Mouse (Mus musculus) embryonic facial prominence, embryonic 12.5 days (tissue): ENCODE measurements around the gene Car2. TPM values are rescaled to one million over a fixed set of nuclear protein-coding genes. Genes with fewer than 3 reads are reported as not detected.

Experiments used
- ATAC-seq: fragments of 200-750 bp; cut with Nextera tagmentation; 2 replicates; pipeline ENCODE4 v1.8.0; 2017; ENCODE audit not compliant: insufficient number of reproducible peaks, insufficient read depth, low FRiP score, low TSS enrichment
- H3K27ac ChIP-seq: fragments of 300-500 bp; sonication (generic); 2 replicates; pipeline ENCODE4 v1.5.1; 2016; ENCODE audit warnings: mild to moderate bottlenecking
- H3K27me3 ChIP-seq: fragments of 300-500 bp; sonication (generic); 2 replicates; pipeline ENCODE4 v1.6.1; 2016; ENCODE audit warnings: mild to moderate bottlenecking, moderate library complexity
- H3K36me3 ChIP-seq: fragments of 300-500 bp; sonication (generic); 2 replicates; pipeline ENCODE4 v1.6.1; 2016; ENCODE audit warnings: mild to moderate bottlenecking
- H3K4me1 ChIP-seq: fragments of 300-500 bp; sonication (generic); 2 replicates; pipeline ENCODE4 v1.6.1; 2016
- H3K4me2 ChIP-seq: fragments of 300-500 bp; sonication (generic); replicated peaks from 2 replicates; pipeline ENCODE4 v1.6.1; 2016; ENCODE audit warnings: mild to moderate bottlenecking, moderate library complexity
- H3K4me3 ChIP-seq: fragments of 300-500 bp; sonication (generic); 2 replicates; pipeline ENCODE4 v1.5.1; 2016; ENCODE audit warnings: mild to moderate bottlenecking
- H3K9ac ChIP-seq: fragments of 300-500 bp; sonication (generic); 2 replicates; pipeline ENCODE4 v1.6.1; 2016; ENCODE audit warnings: mild to moderate bottlenecking, moderate library complexity
- H3K9me3 ChIP-seq: fragments of 300-500 bp; sonication (generic); 2 replicates; pipeline ENCODE4 v1.6.1; 2016; ENCODE audit warnings: mild to moderate bottlenecking, moderate library complexity
- WGBS: fragments of 180-500 bp; shearing (Covaris S2); methylation state at CpG from one replicate; pipeline ENCODE4 v1.1.7; 2016; 5-methylcytosine and 5-hydroxymethylcytosine counted together
- polyA plus RNA-seq: library from polyadenylated mRNA; unstranded; fragments of >200 nt; fragmentation: Nextera tagmentation; extraction: Ambion mirVana; gene quantifications from 2 replicates; pipeline ENCODE4 v1.2.1, GENCODE M21; 2016

The Car2 gene
- polyA plus RNA-seq, 1 experiment from 2014 or later: 51.5 TPM

- WGBS: 3% methylated on average over 18 of the region's 18 CpGs
- peak within 1 kb of the TSS; percentile 38 for H3K4me3 ChIP-seq
- peak; percentile 73; the same call in 1 of the 2 replicates for ATAC-seq
- H3K9ac ChIP-seq: peak within 1 kb of the TSS; percentile 45
- H3K36me3 ChIP-seq: no peaks in the 10 kb centered on the region
- H3K9me3 ChIP-seq: no peaks in the 10 kb centered on the region
- peak within 1 kb of the TSS; percentile 78 for H3K4me2 ChIP-seq
- H3K27me3 ChIP-seq: no peaks in the 10 kb centered on the region
- H3K4me1 ChIP-seq: peaks cover 3% of the 10 kb centered on the region; the same call in 1 of the 2 replicates
- no peak within 1 kb of the TSS for H3K27ac ChIP-seq
Observed at GRCm38 (mm10) chr3:14863022-14863711, 22.9 kb upstream of the Car2 start, which contains the start of gene Car3. TSS of gene Car3 (plus strand) at chr3:14863512.

- H3K4me1 ChIP-seq: peaks cover 3% of the 10 kb centered on the region; the same call in 1 of the 2 replicates
- no peaks in the 10 kb centered on the region for H3K9me3 ChIP-seq
- H3K27me3 ChIP-seq: no peaks in the 10 kb centered on the region
- no peak overlapping the region for H3K9ac ChIP-seq
- H3K4me3 ChIP-seq: no peak overlapping the region
- no peak overlapping the region for H3K4me2 ChIP-seq
- no peaks in the 10 kb centered on the region for H3K36me3 ChIP-seq
- WGBS: 91% methylated on average over 2 of the region's 2 CpGs
- no peak for ATAC-seq
- H3K27ac ChIP-seq: no peak overlapping the region
Observed at GRCm38 (mm10) chr3:14863922-14864321, 22.2 kb upstream of the Car2 start.

- no peak for ATAC-seq
- H3K4me3 ChIP-seq: no peak overlapping the region
- WGBS: 61% methylated on average over 2 of the region's 2 CpGs
Observed at GRCm38 (mm10) chr3:14865941-14866340, 20.1 kb upstream of the Car2 start.

GRCm38 (mm10) chr3:14869779-14870178 lies 16.3 kb upstream of the Car2 start:
- 22% methylated on average over 11 of the region's 11 CpGs for WGBS
- H3K4me2 ChIP-seq: 0 out of 2 replicates have a peak overlapping the region, but pooled peaks have one; percentile 2
- no peak overlapping the region for H3K27ac ChIP-seq
- no peaks in the 10 kb centered on the region for H3K27me3 ChIP-seq
- H3K4me3 ChIP-seq: no peak overlapping the region
- no peaks in the 10 kb centered on the region for H3K4me1 ChIP-seq
- H3K36me3 ChIP-seq: no peaks in the 10 kb centered on the region
- no peak overlapping the region for H3K9ac ChIP-seq
- 0 out of 2 replicates have a peak, but pooled peaks have one; percentile 50 for ATAC-seq
- no peaks in the 10 kb centered on the region for H3K9me3 ChIP-seq

More at GRCm38 (mm10) chr3:14865941-14866340, 20.1 kb upstream of the Car2 start:
- Histone ChIP-seq H3K4me2 (no peak overlapping the region), H3K36me3 (no peaks in the 10 kb centered on the region), H3K9me3 (no peaks in the 10 kb centered on the region), H3K4me1 (peaks cover 3% of the 10 kb centered on the region; the same call in 1 of the 2 replicates), H3K27ac (no peak overlapping the region), H3K9ac (no peak overlapping the region), H3K27me3 (no peaks in the 10 kb centered on the region)

- ATAC-seq: no peak
- no peaks in the 10 kb centered on the region for H3K36me3 ChIP-seq
- H3K4me1 ChIP-seq: no peaks in the 10 kb centered on the region
- no peak overlapping the region for H3K9ac ChIP-seq
- no peak overlapping the region for H3K4me3 ChIP-seq
- WGBS: 67% methylated on average over 1 of the region's 1 CpGs
- H3K27me3 ChIP-seq: no peaks in the 10 kb centered on the region
- H3K4me2 ChIP-seq: no peak overlapping the region
- H3K27ac ChIP-seq: no peak overlapping the region
- H3K9me3 ChIP-seq: no peaks in the 10 kb centered on the region
Observed at GRCm38 (mm10) chr3:14870528-14870927, 15.5 kb upstream of the Car2 start.

- no peaks in the 10 kb centered on the region for H3K9me3 ChIP-seq
- H3K9ac ChIP-seq: no peak overlapping the region
- H3K36me3 ChIP-seq: no peaks in the 10 kb centered on the region
- H3K27me3 ChIP-seq: no peaks in the 10 kb centered on the region
- H3K27ac ChIP-seq: no peak overlapping the region
- ATAC-seq: no peak
- WGBS: 49% methylated on average over 7 of the region's 7 CpGs
- no peak overlapping the region for H3K4me3 ChIP-seq
- no peak overlapping the region for H3K4me2 ChIP-seq
- no peaks in the 10 kb centered on the region for H3K4me1 ChIP-seq
Observed at GRCm38 (mm10) chr3:14871386-14871785, 14.7 kb upstream of the Car2 start.

- Histone ChIP-seq H3K27ac (no peak overlapping the region), H3K9me3 (no peaks in the 10 kb centered on the region), H3K9ac (no peak overlapping the region), H3K36me3 (no peaks in the 10 kb centered on the region), H3K4me2 (no peak overlapping the region), H3K4me1 (no peaks in the 10 kb centered on the region), H3K27me3 (no peaks in the 10 kb centered on the region), H3K4me3 (no peak overlapping the region)
- no peak for ATAC-seq
- WGBS: 41% methylated on average over 8 of the region's 8 CpGs
Observed at GRCm38 (mm10) chr3:14874402-14875040, 11.6 kb upstream of the Car2 start.

DNA sequence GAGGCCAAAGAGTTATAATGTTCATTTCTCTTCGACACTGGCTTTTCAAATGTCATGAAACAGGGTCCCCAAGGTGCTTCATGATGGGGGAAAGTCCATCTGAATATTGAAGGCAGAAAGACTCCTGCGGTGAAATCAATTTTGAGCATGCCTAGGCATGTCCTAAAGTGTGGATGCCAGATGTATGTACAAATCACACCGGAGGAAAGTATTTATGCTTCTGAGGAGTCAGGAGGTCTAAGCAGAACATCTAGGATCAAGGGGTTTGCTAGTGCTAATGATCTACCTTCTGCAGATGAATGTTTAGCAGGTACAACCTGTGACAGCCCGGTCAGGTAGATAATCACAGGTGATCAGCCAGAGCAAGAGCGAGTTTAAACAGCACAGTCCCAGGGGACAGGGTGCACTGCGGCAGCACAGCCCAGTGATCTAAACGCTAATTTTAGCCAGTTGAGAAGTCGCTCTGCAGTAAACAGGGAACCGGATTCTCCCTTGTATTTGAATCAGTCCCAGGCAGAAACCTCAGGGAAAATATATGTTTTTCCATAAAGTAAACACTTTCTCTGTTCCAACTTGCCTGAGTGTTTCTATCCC lies 9.7 kb upstream of the Car2 start:
- H3K9me3 ChIP-seq: no peaks in the 10 kb centered on the region
- no peaks in the 10 kb centered on the region for H3K27me3 ChIP-seq
- H3K4me1 ChIP-seq: no peaks in the 10 kb centered on the region
- no peak overlapping the region for H3K4me2 ChIP-seq
- ATAC-seq: no peak
- H3K4me3 ChIP-seq: no peak overlapping the region
- no peak overlapping the region for H3K27ac ChIP-seq
- no peaks in the 10 kb centered on the region for H3K36me3 ChIP-seq
- WGBS: 54% methylated on average over 9 of the region's 9 CpGs
- no peak overlapping the region for H3K9ac ChIP-seq

- Histone ChIP-seq H3K9ac (no peak overlapping the region), H3K36me3 (no peaks in the 10 kb centered on the region), H3K27ac (no peak overlapping the region), H3K4me2 (no peak overlapping the region), H3K9me3 (no peaks in the 10 kb centered on the region), H3K4me1 (no peaks in the 10 kb centered on the region), H3K4me3 (no peak overlapping the region), H3K27me3 (no peaks in the 10 kb centered on the region)
- ATAC-seq: no peak
- WGBS: 86% methylated on average over 7 of the region's 7 CpGs
Observed at GRCm38 (mm10) chr3:14877251-14877909, 8.7 kb upstream of the Car2 start.

- Histone ChIP-seq H3K9me3 (no peaks in the 10 kb centered on the region), H3K4me2 (no peak overlapping the region), H3K36me3 (no peaks in the 10 kb centered on the region), H3K27me3 (no peaks in the 10 kb centered on the region), H3K9ac (no peak overlapping the region), H3K4me1 (no peaks in the 10 kb centered on the region), H3K27ac (no peak overlapping the region), H3K4me3 (no peak overlapping the region)
- no peak for ATAC-seq
- WGBS: 75% methylated on average over 6 of the region's 6 CpGs
Observed at GRCm38 (mm10) chr3:14878749-14879223, 7.3 kb upstream of the Car2 start.

DNA sequence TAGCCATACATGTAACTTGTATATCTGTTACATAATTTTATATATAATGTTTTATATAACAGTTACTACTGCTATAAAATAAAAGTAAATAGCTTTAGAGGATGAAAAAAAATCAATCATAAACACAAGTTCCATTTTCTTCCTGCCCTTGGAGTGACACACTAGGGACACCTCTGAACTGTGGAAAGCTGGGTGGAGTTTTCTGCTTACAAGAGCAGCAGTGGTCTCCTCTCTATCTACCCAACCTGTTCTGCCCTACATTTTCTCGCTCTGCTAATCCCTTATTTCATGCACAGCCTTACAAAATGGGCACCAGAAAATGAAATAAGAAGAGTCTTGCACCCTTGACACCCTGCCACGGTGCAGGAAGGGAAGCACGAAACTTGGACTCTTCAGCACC lies 6.8 kb upstream of the Car2 start:
- H3K4me2 ChIP-seq: no peak overlapping the region
- H3K27me3 ChIP-seq: no peaks in the 10 kb centered on the region
- no peak overlapping the region for H3K4me3 ChIP-seq
- H3K9ac ChIP-seq: no peak overlapping the region
- 88% methylated on average over 3 of the region's 3 CpGs for WGBS
- no peaks in the 10 kb centered on the region for H3K4me1 ChIP-seq
- H3K27ac ChIP-seq: no peak overlapping the region
- H3K9me3 ChIP-seq: no peaks in the 10 kb centered on the region
- no peaks in the 10 kb centered on the region for H3K36me3 ChIP-seq
- ATAC-seq: no peak
